Mouse (Mus musculus) left cerebral cortex, postnatal 4 days (tissue): Measurements from ENCODE around the gene Gm12248. TPM values are rescaled to one million over a fixed set of nuclear protein-coding genes. Genes with fewer than 3 reads are reported as not detected.
A peak's percentile ranks its signal among the peaks of the same experiment; 100 is the strongest.

Experiments used
- DNase-seq: peaks from one replicate; pipeline ENCODE4 v3.0.0-alpha.2; 2022
- intact Hi-C: fragments of 180-260 bp; cut with DNase I; formaldehyde crosslinking; loops from one replicate; pipeline ENCODE4 v1.15.1; 2025
- total RNA-seq, 2 experiments: library from RNA; stranded (reverse); gene quantifications; 2 replicates each; pipeline ENCODE4 v1.2.3; 2021

Gene Gm12248
- total RNA-seq, 2 experiments from 2014 or later: not detected

GRCm38 (mm10) chr11:58042861-58043431 lies 50.0 kb downstream of the Gm12248 start:
- no peak for DNase-seq
- intact Hi-C loops: no loop called here

- peak; percentile 11 for DNase-seq
- intact Hi-C loops: no loop called here
These were observed 53.9 kb downstream of the Gm12248 start for GRCm38 (mm10) chr11:58039027-58039426.

DNA sequence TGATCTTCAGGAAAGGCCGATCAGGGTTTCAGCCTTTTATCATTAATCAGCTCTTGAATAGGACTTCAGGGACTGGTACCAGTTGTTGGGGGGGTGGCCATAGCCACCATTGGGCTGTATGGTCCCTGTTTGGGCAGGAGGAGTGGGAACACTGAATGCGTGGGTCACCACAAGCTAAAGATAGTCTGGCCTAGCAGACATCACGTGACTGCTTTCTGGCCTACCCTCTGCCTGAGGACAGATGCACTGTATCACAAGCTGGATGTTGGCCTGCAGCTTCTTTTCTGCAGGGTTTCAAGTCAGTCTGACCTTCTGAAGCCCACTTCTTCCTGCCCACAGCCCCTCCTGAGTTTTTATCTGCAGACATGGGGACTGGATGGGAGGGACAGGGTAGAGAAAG lies 59.3 kb downstream of the Gm12248 start:
- DNase-seq: no peak
- intact Hi-C loops: loop anchor here (5.0 kb wide), 1 partner anchor 836 kb away; no protein-coding TSS in a partner anchor

DNA sequence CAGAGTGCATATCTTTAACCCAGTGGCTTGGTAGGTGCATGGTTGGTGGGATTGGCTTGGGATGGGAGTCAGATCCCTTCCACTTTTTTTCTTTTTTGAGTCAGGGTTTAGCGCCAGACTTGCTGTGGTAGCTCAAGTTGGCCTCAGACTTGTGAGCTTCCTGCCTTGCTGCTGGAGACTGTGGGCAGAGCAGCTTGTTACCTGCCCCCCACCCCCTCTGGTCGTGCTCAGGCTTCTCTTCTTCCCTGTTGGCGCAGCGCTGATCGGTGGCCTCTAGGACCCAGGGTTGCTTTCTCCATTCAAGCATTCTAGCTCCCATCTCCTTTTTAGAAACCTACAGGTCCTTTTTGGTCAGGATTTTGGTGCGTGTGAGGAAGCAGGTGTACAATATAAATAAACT lies 61.8 kb downstream of the Gm12248 start:
- intact Hi-C loops: loop anchor here (5.0 kb wide), 1 partner anchor 834 kb away; no protein-coding TSS in a partner anchor
- no peak for DNase-seq

GRCm38 (mm10) chr11:58029869-58030268 lies 63.1 kb downstream of the Gm12248 start:
- DNase-seq: no peak
- intact Hi-C loops: loop anchor here (5.0 kb wide), 1 partner anchor 833 kb away; no protein-coding TSS in a partner anchor

GRCm38 (mm10) chr11:58028981-58029380 lies 64.0 kb downstream of the Gm12248 start:
- no peak for DNase-seq

DNA sequence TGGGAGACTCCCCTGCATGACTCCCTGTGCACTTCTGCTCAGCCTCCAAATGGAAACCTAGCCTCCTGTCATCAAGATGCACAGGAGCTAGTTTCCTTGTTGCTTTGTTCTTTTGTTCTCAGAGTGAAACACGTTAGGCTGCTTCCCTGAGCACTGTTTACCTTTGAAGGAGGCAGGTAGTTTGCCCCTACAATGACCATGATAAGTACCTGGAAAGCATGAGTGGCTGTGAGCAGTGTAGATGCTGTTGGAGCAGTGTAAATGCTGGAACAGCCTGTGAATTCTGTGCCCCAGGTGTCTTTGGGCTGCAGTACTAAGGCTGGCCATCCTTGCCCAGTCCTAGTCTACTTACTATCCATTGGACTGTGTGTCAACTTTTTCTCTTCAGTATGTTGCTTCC lies 66.1 kb downstream of the Gm12248 start:
- intact Hi-C loops: no loop called here
- no peak for DNase-seq

More at GRCm38 (mm10) chr11:58028981-58029380, 64.0 kb downstream of the Gm12248 start:
- intact Hi-C loops: no loop called here

GRCm38 (mm10) chr11:58026337-58026736 lies 66.6 kb downstream of the Gm12248 start:
- DNase-seq: no peak
- intact Hi-C loops: no loop called here

DNA sequence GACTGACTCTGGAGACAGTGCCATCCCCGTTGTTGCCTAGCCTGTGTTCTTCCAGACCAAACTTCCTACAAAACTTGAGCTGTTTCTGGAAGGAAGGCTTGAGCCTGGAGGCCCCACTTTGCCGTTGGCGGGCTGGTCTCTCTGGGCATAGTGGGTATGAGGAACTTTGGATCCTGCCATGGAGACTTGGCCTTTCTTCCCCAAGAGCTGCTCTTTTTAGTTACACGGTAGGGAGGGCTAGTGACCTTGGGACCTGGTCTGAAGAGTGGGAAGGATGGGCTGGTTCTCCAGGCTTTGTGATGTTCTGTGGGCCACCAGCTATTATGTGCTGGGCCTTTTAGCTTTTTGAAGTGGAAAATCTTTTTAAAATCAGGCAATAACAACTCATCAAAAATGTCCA lies 67.1 kb downstream of the Gm12248 start:
- intact Hi-C loops: no loop called here
- no peak for DNase-seq

- no peak for DNase-seq
- intact Hi-C loops: no loop called here
These were observed 68.3 kb downstream of the Gm12248 start for GRCm38 (mm10) chr11:58024671-58025070.

DNA sequence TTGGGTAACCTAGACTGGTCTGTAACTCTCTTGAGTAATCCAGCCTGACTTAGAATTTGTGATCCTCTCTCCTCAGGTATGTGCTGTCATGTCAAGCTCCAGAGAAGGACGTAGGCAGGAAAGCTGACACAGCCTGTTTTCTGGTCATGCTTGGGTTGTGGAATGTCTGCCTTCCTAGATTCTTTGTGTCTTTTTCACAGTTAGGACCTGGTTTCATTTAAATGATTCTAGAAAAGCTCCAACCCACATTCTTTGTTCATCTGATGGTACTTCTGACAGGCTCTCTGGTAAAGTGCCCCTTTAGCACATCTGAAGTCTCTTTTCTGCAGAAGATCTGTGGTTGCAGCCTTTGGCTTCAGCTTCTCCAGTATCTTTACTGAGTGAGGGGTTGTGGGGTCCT lies 68.7 kb downstream of the Gm12248 start:
- DNase-seq: no peak
- intact Hi-C loops: no loop called here

GRCm38 (mm10) chr11:58021618-58022017 lies 71.3 kb downstream of the Gm12248 start:
- DNase-seq: no peak
- intact Hi-C loops: no loop called here

DNA sequence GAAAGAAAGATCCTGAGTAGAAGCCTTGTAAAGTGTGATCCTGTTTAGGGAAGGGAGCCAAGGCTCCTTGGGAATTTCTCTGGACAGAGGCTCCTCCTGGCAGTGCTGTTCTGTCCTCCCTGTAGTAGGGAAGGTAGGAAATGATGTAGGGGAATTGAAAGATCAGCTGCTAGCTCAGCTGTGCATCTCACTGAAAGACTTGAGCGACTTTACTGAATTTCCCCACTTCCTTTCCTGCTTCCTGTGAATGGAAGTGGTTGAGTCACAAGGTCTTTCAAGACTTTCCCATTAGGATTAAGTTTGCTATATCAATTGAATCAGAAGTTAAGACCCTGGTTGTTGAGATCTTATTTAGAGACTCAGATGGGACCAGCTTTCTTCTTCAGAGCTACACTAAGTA lies 71.8 kb downstream of the Gm12248 start:
- intact Hi-C loops: no loop called here
- no peak for DNase-seq

DNA sequence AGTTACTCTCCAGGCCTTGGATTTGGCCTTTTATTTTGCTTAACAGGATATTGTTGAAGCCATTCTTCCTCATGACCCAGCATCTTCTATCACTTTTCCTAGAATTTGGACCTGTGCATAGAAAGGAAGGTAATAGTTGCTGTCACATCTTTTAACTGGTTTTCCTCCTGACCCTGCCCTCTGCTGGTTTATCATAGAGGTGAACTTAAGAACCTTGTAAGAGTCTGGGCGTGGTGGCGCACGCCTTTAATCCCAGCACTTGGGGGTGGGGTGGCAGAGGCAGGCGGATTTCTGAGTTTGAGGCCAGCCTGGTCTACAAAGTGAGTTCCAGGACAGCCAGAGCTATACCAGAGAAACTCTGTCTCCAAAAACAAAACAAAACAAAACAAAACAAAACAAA lies 74.2 kb downstream of the Gm12248 start:
- no peak for DNase-seq
- intact Hi-C loops: no loop called here

DNA sequence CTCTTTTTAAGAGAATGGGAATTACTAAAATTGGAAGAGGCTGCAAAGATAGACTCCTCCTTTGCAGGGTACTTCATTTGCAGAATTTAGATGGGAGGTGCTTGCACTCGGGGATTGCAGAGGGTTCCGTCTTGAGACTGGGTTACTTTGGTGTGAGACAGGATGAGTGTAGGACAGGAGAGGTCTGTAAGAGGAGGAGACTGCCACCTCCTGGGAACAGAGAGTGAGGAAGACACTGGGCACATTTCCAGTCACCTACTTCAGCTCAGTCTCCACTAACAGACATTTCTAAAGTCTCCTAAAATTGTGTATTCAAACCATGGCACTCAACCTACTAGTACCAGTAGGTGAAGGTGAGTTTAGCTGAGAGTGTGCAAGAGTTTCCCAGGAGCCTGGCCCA lies 74.6 kb downstream of the Gm12248 start:
- intact Hi-C loops: no loop called here
- DNase-seq: no peak

DNA sequence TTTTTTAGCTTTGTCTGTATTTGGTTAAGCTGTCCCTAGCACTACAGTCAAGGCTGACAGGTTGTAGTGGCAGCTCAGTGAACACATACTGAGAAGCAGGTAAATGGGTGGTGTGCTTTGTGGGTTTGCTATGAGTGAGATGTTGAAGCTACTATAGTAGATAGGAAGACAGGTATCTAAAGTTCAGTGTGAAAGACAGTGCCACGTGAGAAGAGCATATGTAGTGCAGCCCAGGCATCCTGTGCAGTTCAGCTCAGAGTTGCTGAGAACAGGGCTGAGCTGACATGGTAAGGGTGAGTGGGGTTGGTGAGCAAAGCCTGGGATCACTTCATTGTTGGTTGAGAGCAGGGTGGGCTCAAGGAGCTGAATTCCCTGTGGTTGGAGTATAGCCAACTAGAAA lies 75.5 kb downstream of the Gm12248 start:
- intact Hi-C loops: no loop called here
- no peak for DNase-seq

DNA sequence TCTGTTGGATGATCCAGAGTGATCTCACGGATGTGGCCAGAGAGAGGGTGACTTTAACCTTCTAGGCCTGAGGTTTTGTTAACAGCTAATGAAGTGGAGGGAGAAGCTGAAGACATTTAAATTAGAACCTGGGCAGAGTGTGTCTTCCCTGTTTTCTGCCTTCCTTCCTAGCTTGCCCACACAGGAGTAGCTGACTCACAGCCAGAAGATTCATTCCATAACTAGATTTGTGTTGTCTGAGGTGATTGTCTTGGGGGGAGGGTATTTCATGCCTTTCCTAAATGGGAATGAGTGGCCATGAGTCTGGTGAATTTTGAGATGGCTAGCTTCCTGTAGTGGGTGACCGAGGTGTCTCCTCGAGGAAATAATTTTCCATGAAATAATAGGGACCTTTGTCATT lies 76.6 kb downstream of the Gm12248 start:
- DNase-seq: no peak
- intact Hi-C loops: no loop called here

DNA sequence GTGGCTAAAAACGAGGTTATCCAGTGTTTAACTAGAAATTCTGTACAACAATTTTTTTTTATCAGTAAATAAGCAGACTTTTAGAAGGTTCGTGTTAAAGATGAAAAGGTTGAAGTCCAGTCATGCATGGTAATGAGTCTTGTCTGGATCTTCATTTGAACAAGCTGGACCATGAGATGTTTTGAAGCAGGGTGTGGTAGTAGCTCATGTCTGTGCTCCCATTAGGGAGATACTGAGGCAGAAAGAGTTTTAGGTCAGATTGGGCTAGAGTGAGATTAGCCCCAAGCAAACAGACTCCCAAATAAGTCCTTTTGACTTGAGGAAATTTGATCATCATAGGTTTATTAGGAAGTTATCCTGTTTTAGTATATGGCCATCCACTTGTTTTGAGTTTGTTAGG lies 77.6 kb downstream of the Gm12248 start:
- intact Hi-C loops: no loop called here
- no peak for DNase-seq

DNA sequence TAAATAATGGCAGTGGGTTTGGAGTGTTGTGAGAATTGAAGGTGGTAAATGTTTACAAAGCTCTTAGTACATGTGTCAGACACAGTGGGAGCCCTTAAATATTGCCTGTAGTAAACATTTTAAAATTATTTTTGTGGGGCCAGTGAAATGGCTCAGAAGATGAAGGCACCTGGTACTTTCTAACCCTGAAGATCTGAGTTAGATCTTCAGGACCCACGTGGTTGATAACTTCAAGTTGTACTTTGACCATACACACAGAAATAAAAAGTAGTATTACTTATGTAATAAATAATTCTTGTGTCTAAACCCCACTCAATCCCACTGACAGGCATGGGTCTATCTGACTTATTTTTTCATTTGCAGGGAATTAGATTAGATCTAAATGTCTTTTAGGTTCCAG lies 78.3 kb downstream of the Gm12248 start:
- DNase-seq: no peak
- intact Hi-C loops: loop anchor here (5.0 kb wide), 1 partner anchor 52 kb away; no protein-coding TSS in a partner anchor
